Mouse (Mus musculus) MEL (cell line): ENCODE data around the gene Dctn1. TPM values are rescaled to one million over a fixed set of nuclear protein-coding genes. Genes with fewer than 3 reads are reported as not detected.

Experiments used
- DNase-seq: peaks from one replicate; pipeline ENCODE4 v3.0.0; 2011; ENCODE audit warnings: low read depth, low spot score
- H3K27ac ChIP-seq: 2 replicates; pipeline ENCODE4 v1.5.1; 2012; ENCODE audit warnings: low read depth, mild to moderate bottlenecking, control low read depth, low read length, moderate library complexity; ENCODE audit not compliant: control insufficient read depth
- H3K27me3 ChIP-seq, 2 experiments: fragments of 150-350 bp in 1 of 2; sonication (generic) in 1 of 2; 2 replicates each; pipeline ENCODE4 v1.6.1; 2012; ENCODE audit warnings: low read length in 2 of 2, mild to moderate bottlenecking in 2 of 2, improper control_type of control experiment in 1 of 2, moderate library complexity in 1 of 2; ENCODE audit not compliant: insufficient read depth in 2 of 2, control insufficient read depth in 1 of 2
- H3K36me3 ChIP-seq, 2 experiments: 2 replicates each; pipeline ENCODE4 v1.6.1; 2012 to 2014; ENCODE audit warnings: low read length in 2 of 2, improper control_type of control experiment in 1 of 2, inconsistent platforms in 1 of 2, mild to moderate bottlenecking in 1 of 2; ENCODE audit not compliant: insufficient read depth in 2 of 2, control insufficient read depth in 1 of 2
- H3K4me1 ChIP-seq, 2 experiments: fragments of 150-350 bp in 1 of 2; sonication (generic) in 1 of 2; 2 replicates each; pipeline ENCODE4 v1.6.1; 2012; ENCODE audit warnings: low read length in 2 of 2, improper control_type of control experiment in 1 of 2, mild to moderate bottlenecking in 1 of 2; ENCODE audit not compliant: insufficient read depth in 2 of 2, control insufficient read depth in 1 of 2
- H3K4me3 ChIP-seq, 2 experiments: fragments of 150-350 bp in 1 of 2; sonication (generic) in 1 of 2; 2 replicates each; pipeline ENCODE4 v1.5.1; 2012; ENCODE audit warnings: low read depth in 2 of 2, low read length in 2 of 2, mild to moderate bottlenecking in 2 of 2, moderate library complexity in 2 of 2, control low read depth in 1 of 2, improper control_type of control experiment in 1 of 2; ENCODE audit not compliant: control insufficient read depth in 1 of 2, insufficient read depth in 1 of 2
- H3K79me2 ChIP-seq: 2 replicates; pipeline ENCODE4 v1.6.1; 2012; ENCODE audit warnings: mild to moderate bottlenecking, low read length, moderate library complexity; ENCODE audit not compliant: control insufficient read depth, poor library complexity, insufficient read depth
- H3K9ac ChIP-seq: 2 replicates; pipeline ENCODE4 v1.6.1; 2012; ENCODE audit warnings: low read depth, mild to moderate bottlenecking, control low read depth, low read length, moderate library complexity; ENCODE audit not compliant: control insufficient read depth, poor library complexity, severe bottlenecking
- H3K9me3 ChIP-seq: fragments of 150-350 bp; sonication (generic); replicated peaks from 2 replicates; pipeline ENCODE4 v1.6.1; 2012; ENCODE audit warnings: mild to moderate bottlenecking, low read length, improper control_type of control experiment, moderate library complexity; ENCODE audit not compliant: insufficient read depth
- CHD1 ChIP-seq: IDR thresholded peaks from 2 replicates; pipeline ENCODE4 v1.6.1; 2012; ENCODE audit warnings: low read depth, mild to moderate bottlenecking, inconsistent platforms, low read length, improper control_type of control experiment
- EP300 ChIP-seq, 2 experiments: IDR thresholded peaks; 2 replicates each; pipeline ENCODE4 v1.6.1; 2011; ENCODE audit warnings: improper control_type of control experiment in 2 of 2, low read length in 2 of 2, low read depth in 1 of 2, mild to moderate bottlenecking in 1 of 2
- JUND ChIP-seq: IDR thresholded peaks from 2 replicates; pipeline ENCODE4 v1.6.1; 2011; ENCODE audit warnings: low read depth, mild to moderate bottlenecking, improper control_type of control experiment, low read length
- MAFK ChIP-seq: IDR thresholded peaks from 2 replicates; pipeline ENCODE4 v1.6.1; 2011; ENCODE audit warnings: low read depth, mild to moderate bottlenecking, low read length, improper control_type of control experiment, borderline replicate concordance
- MEF2A ChIP-seq: IDR thresholded peaks from 2 replicates; pipeline ENCODE4 v1.6.1; 2014; ENCODE audit warnings: low read depth, mild to moderate bottlenecking, inconsistent platforms, low read length, improper control_type of control experiment; ENCODE audit not compliant: poor library complexity, insufficient replicate concordance, severe bottlenecking; ENCODE audit errors: extremely low read depth
- MXI1 ChIP-seq: IDR thresholded peaks from 2 replicates; pipeline ENCODE4 v1.6.1; 2011; ENCODE audit warnings: mild to moderate bottlenecking, low read depth, low read length, improper control_type of control experiment
- NELFE ChIP-seq: IDR thresholded peaks from 2 replicates; pipeline ENCODE4 v1.6.1; 2011; ENCODE audit warnings: low read depth, low read length, improper control_type of control experiment
- NRF1 ChIP-seq: IDR thresholded peaks from 2 replicates; pipeline ENCODE4 v1.6.1; 2014; ENCODE audit warnings: low read depth, mild to moderate bottlenecking, inconsistent platforms, low read length, improper control_type of control experiment, moderate library complexity; ENCODE audit not compliant: poor library complexity, insufficient read depth, severe bottlenecking
- POLR2A ChIP-seq, 2 experiments: IDR thresholded peaks; 2 replicates each; pipeline ENCODE4 v1.6.1; 2011 to 2012; ENCODE audit warnings: low read length in 2 of 2, mild to moderate bottlenecking in 2 of 2, control low read depth in 1 of 2, improper control_type of control experiment in 1 of 2, low read depth in 1 of 2, moderate library complexity in 1 of 2; ENCODE audit not compliant: control insufficient read depth in 1 of 2, insufficient read depth in 1 of 2, poor library complexity in 1 of 2
- RAD21 ChIP-seq: IDR thresholded peaks from 2 replicates; pipeline ENCODE4 v1.6.1; 2011; ENCODE audit warnings: mild to moderate bottlenecking, low read depth, low read length, improper control_type of control experiment
- RCOR1 ChIP-seq: IDR thresholded peaks from 2 replicates; pipeline ENCODE4 v1.6.1; 2012; ENCODE audit warnings: low read depth, mild to moderate bottlenecking, inconsistent platforms, low read length, improper control_type of control experiment
- SMC3 ChIP-seq: IDR thresholded peaks from 2 replicates; pipeline ENCODE4 v1.6.1; 2011; ENCODE audit warnings: low read depth, low read length, improper control_type of control experiment
- TCF12 ChIP-seq: IDR thresholded peaks from 2 replicates; pipeline ENCODE4 v1.6.1; 2014; ENCODE audit warnings: low read depth, mild to moderate bottlenecking, inconsistent platforms, low read length, improper control_type of control experiment, moderate library complexity
- ZC3H11A ChIP-seq: IDR thresholded peaks from 2 replicates; pipeline ENCODE4 v1.6.1; 2012; ENCODE audit warnings: low read depth, mild to moderate bottlenecking, inconsistent platforms, low read length, improper control_type of control experiment
- ZKSCAN1 ChIP-seq: IDR thresholded peaks from 2 replicates; pipeline ENCODE4 v1.6.1; 2012; ENCODE audit warnings: low read depth, mild to moderate bottlenecking, inconsistent platforms, low read length, improper control_type of control experiment, moderate library complexity
- polyA plus RNA-seq, 2 experiments: library from polyadenylated mRNA; stranded (reverse) in 1 of 2; unstranded in 1 of 2; fragments of >175 nt in 1 of 2; fragments of >200 nt in 1 of 2; gene quantifications; 2 replicates each; pipeline versions ENCODE4 v1.2.1 to v1.2.4; 2012; ENCODE audit warnings: low replicate concordance in 2 of 2, low read depth in 1 of 2; ENCODE audit not compliant: insufficient read length in 2 of 2, insufficient read depth in 1 of 2, missing spikeins in 1 of 2
- total RNA-seq: library from RNA; depleted of rRNA; stranded (reverse); fragments of 300-350 nt; gene quantifications from 2 replicates; pipeline ENCODE4 v1.2.3, GENCODE M21; 2012

Gene Dctn1
- total and polyA plus RNA-seq, 3 experiments = 23.3 to 81.9 TPM; not detected in 1

DNA sequence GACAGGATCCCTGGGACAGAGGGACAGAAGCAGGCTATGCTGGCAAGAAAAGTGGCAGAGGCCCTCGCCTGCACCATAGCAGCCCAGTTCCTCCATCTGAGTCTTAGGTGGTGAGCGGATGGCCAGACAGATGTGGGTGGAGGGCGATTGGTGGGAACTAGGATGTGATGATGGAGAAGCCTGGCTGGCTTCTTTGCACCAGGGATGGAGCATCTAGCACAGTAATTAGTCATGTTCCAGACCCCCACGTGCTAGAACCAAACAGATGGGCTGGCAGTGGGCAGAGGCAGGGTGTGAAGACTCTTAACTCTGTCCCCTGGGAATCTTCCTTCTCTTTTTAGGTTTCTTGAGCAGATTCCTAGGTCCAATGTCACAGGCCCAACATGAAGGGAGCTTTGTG lies 37.6 kb downstream of the Dctn1 start:
- DNase-seq = no peak
- H3K4me3 ChIP-seq = no peak overlapping the region
- peaks cover 0 to 4% of the 10 kb centered on the region in 2 experiments; a peak in 1 of 4 replicates for H3K4me1 ChIP-seq
- no peak for TF ChIP-seq POLR2A (IDR thresholded peaks at IDR 0.05; ENCODE audit: control insufficient read depth in 1 of 2, insufficient read depth in 1 of 2, low read depth in 1 of 2, low read length in 2 of 2, poor library complexity in 1 of 2)
- TF ChIP-seq RAD21 = no peak
- TF ChIP-seq MAFK = no peak
- H3K36me3 ChIP-seq = no peaks in the 10 kb centered on the region
- H3K79me2 ChIP-seq = no peaks in the 10 kb centered on the region
- H3K27ac ChIP-seq = no peak overlapping the region
- H3K27me3 ChIP-seq = no peaks in the 10 kb centered on the region
- H3K9me3 ChIP-seq = no peaks in the 10 kb centered on the region
- H3K9ac ChIP-seq = no peak overlapping the region

- Histone ChIP-seq H3K27ac (no peak overlapping the region), H3K4me3 (no peak overlapping the region), H3K36me3 (no peaks in the 10 kb centered on the region), H3K4me1 (peaks cover 0 to 4% of the 10 kb centered on the region in 2 experiments; a peak in 1 of 4 replicates), H3K9ac (no peak overlapping the region), H3K27me3 (peaks cover 0 to 1% of the 10 kb centered on the region in 2 experiments; a peak in 1 of 4 replicates), H3K79me2 (no peaks in the 10 kb centered on the region), H3K9me3 (no peaks in the 10 kb centered on the region)
- TF ChIP-seq RCOR1 = no peak
- no peak for TF ChIP-seq JUND
- no peak for TF ChIP-seq NRF1
- TF ChIP-seq ZKSCAN1 = no peak
- TF ChIP-seq EP300 (IDR thresholded peaks at IDR 0.05; ENCODE audit: low read depth in 1 of 2, low read length in 2 of 2) = no peak
- TF ChIP-seq NELFE = no peak
- TF ChIP-seq ZC3H11A = no peak
- TF ChIP-seq MEF2A = no peak
- DNase-seq = no peak
Measured at GRCm38 (mm10) chr6:83205851-83206250, 40.1 kb downstream of the Dctn1 start.

DNA sequence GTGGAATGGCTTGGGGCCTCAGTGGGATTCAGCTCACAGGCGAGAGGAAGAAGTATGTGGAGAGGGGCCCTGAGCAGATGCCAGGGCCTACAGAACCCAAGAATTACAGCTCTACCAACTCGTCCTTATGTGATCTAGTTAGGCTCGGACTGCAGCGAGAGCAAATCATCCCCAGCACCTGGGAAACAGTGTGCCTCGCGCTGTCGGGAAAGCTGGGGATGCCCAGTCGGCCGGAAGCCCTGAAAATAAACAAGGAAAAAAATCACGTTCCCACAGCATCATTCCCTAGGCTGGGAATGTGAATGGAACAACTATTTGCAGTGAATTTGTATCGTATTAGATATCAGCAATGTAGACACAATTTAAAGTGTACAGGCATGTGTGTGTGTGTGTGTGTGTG lies 40.6 kb downstream of the Dctn1 start:
- Histone ChIP-seq H3K36me3 (no peaks in the 10 kb centered on the region), H3K79me2 (no peaks in the 10 kb centered on the region), H3K9ac (no peak overlapping the region), H3K27me3 (peaks cover 0 to 1% of the 10 kb centered on the region in 2 experiments; a peak in 1 of 4 replicates), H3K9me3 (no peaks in the 10 kb centered on the region), H3K4me3 (no peak overlapping the region), H3K4me1 (peaks cover 0 to 4% of the 10 kb centered on the region in 2 experiments; a peak in 1 of 4 replicates), H3K27ac (no peak overlapping the region)
- no peak for TF ChIP-seq RAD21
- no peak for TF ChIP-seq NRF1
- TF ChIP-seq TCF12 = no peak
- no peak for TF ChIP-seq ZKSCAN1
- no peak for TF ChIP-seq CHD1
- TF ChIP-seq MXI1 = no peak
- no peak for TF ChIP-seq SMC3
- DNase-seq = no peak
